Mouse (Mus musculus): ENCODE measurements around the gene Cckar. TPM values are rescaled to one million over a fixed set of nuclear protein-coding genes. Genes with fewer than 3 reads are reported as not detected.
A peak's percentile ranks its signal among the peaks of the same experiment; 100 is the strongest.

Gene Cckar
- polyA plus RNA-seq (2014; fragmentation: Nextera tagmentation; extraction: Ambion mirVana), result 0.42 and 1.1 TPM in 2 replicates

GRCm38 (mm10) chr5:53707235-53708177 is at the start of gene Cckar:
Cckar (minus strand) TSS chr5:53707705.
- 27% methylated on average over 11 of the region's 11 CpGs for WGBS
- Histone ChIP-seq H3K9me3 (ENCODE audit: control insufficient read depth, low read length) (no peaks in the 10 kb centered on the region), H3K27ac (ENCODE audit: low read depth, low read length) (no peak within 1 kb of the TSS), H3K4me1 (ENCODE audit: control insufficient read depth, insufficient read depth, low read length) (no peaks in the 10 kb centered on the region), H3K4me3 (ENCODE audit: low read depth, low read length) (no peak within 1 kb of the TSS), H3K9ac (replicated peaks; ENCODE audit: low read depth, low read length) (no peak within 1 kb of the TSS), H3K4me2 (ENCODE audit: low read depth, low read length) (0 out of 2 replicates have a peak within 1 kb of the TSS, but pooled peaks have one; percentile 14), H3K36me3 (ENCODE audit: control insufficient read depth, insufficient read depth, low read length) (no peaks in the 10 kb centered on the region), H3K27me3 (ENCODE audit: control insufficient read depth, insufficient read depth, low read length) (no peaks in the 10 kb centered on the region)
- peak; percentile 84 for ATAC-seq (ENCODE audit: low read depth)

GRCm38 (mm10) chr5:53744061-53744460 is 36.6 kb upstream of the Cckar start:
- no peaks in the 10 kb centered on the region for H3K4me1 ChIP-seq (ENCODE audit: control insufficient read depth, insufficient read depth, low read length)
- H3K36me3 ChIP-seq (ENCODE audit: control insufficient read depth, insufficient read depth, low read length), result no peaks in the 10 kb centered on the region
- no peak overlapping the region for H3K27ac ChIP-seq (ENCODE audit: low read depth, low read length)
- no peak overlapping the region for H3K4me3 ChIP-seq (ENCODE audit: low read depth, low read length)
- H3K9me3 ChIP-seq (ENCODE audit: control insufficient read depth, low read length), result no peaks in the 10 kb centered on the region
- H3K9ac ChIP-seq (replicated peaks; ENCODE audit: low read depth, low read length), result no peak overlapping the region
- no peak overlapping the region for H3K4me2 ChIP-seq (ENCODE audit: low read depth, low read length)
- 74% methylated on average over 2 of the region's 2 CpGs for WGBS
- ATAC-seq (ENCODE audit: low read depth), result no peak
- no peaks in the 10 kb centered on the region for H3K27me3 ChIP-seq (ENCODE audit: control insufficient read depth, insufficient read depth, low read length)

- Histone ChIP-seq H3K27me3 (ENCODE audit: control insufficient read depth, insufficient read depth, low read length) (no peaks in the 10 kb centered on the region), H3K36me3 (ENCODE audit: control insufficient read depth, insufficient read depth, low read length) (no peaks in the 10 kb centered on the region), H3K9me3 (ENCODE audit: control insufficient read depth, low read length) (no peaks in the 10 kb centered on the region), H3K4me2 (ENCODE audit: low read depth, low read length) (no peak overlapping the region), H3K4me3 (ENCODE audit: low read depth, low read length) (no peak overlapping the region), H3K27ac (ENCODE audit: low read depth, low read length) (no peak overlapping the region), H3K9ac (replicated peaks; ENCODE audit: low read depth, low read length) (no peak overlapping the region), H3K4me1 (ENCODE audit: control insufficient read depth, insufficient read depth, low read length) (no peaks in the 10 kb centered on the region)
- 73% methylated on average over 10 of the region's 10 CpGs for WGBS
- ATAC-seq (ENCODE audit: low read depth), result no peak
Observed at GRCm38 (mm10) chr5:53732933-53733332, 25.4 kb upstream of the Cckar start.

- WGBS, result 82% methylated on average over 3 of the region's 3 CpGs
- no peak for ATAC-seq (ENCODE audit: low read depth)
Observed at GRCm38 (mm10) chr5:53727606-53728005, 20.1 kb upstream of the Cckar start.

GRCm38 (mm10) chr5:53726011-53726410 is 18.5 kb upstream of the Cckar start:
- Histone ChIP-seq H3K27me3 (ENCODE audit: control insufficient read depth, insufficient read depth, low read length) (no peaks in the 10 kb centered on the region), H3K4me1 (ENCODE audit: control insufficient read depth, insufficient read depth, low read length) (no peaks in the 10 kb centered on the region), H3K4me2 (ENCODE audit: low read depth, low read length) (no peak overlapping the region), H3K9me3 (ENCODE audit: control insufficient read depth, low read length) (no peaks in the 10 kb centered on the region), H3K36me3 (ENCODE audit: control insufficient read depth, insufficient read depth, low read length) (no peaks in the 10 kb centered on the region), H3K27ac (ENCODE audit: low read depth, low read length) (no peak overlapping the region), H3K4me3 (ENCODE audit: low read depth, low read length) (no peak overlapping the region), H3K9ac (replicated peaks; ENCODE audit: low read depth, low read length) (no peak overlapping the region)
- 90% methylated on average over 5 of the region's 5 CpGs for WGBS
- no peak for ATAC-seq (ENCODE audit: low read depth)

More at GRCm38 (mm10) chr5:53727606-53728005, 20.1 kb upstream of the Cckar start:
- H3K27ac ChIP-seq (ENCODE audit: low read depth, low read length), result no peak overlapping the region
- H3K4me3 ChIP-seq (ENCODE audit: low read depth, low read length), result no peak overlapping the region
- no peak overlapping the region for H3K4me2 ChIP-seq (ENCODE audit: low read depth, low read length)
- H3K9me3 ChIP-seq (ENCODE audit: control insufficient read depth, low read length), result no peaks in the 10 kb centered on the region
- H3K9ac ChIP-seq (replicated peaks; ENCODE audit: low read depth, low read length), result no peak overlapping the region
- no peaks in the 10 kb centered on the region for H3K36me3 ChIP-seq (ENCODE audit: control insufficient read depth, insufficient read depth, low read length)
- H3K27me3 ChIP-seq (ENCODE audit: control insufficient read depth, insufficient read depth, low read length), result no peaks in the 10 kb centered on the region
- H3K4me1 ChIP-seq (ENCODE audit: control insufficient read depth, insufficient read depth, low read length), result no peaks in the 10 kb centered on the region

GRCm38 (mm10) chr5:53716462-53716861 is 9.0 kb upstream of the Cckar start:
- no peak for ATAC-seq (ENCODE audit: low read depth)
- Histone ChIP-seq H3K27ac (ENCODE audit: low read depth, low read length) (no peak overlapping the region), H3K27me3 (ENCODE audit: control insufficient read depth, insufficient read depth, low read length) (no peaks in the 10 kb centered on the region), H3K36me3 (ENCODE audit: control insufficient read depth, insufficient read depth, low read length) (no peaks in the 10 kb centered on the region), H3K9me3 (ENCODE audit: control insufficient read depth, low read length) (no peaks in the 10 kb centered on the region), H3K9ac (replicated peaks; ENCODE audit: low read depth, low read length) (no peak overlapping the region), H3K4me1 (ENCODE audit: control insufficient read depth, insufficient read depth, low read length) (no peaks in the 10 kb centered on the region), H3K4me2 (ENCODE audit: low read depth, low read length) (no peak overlapping the region), H3K4me3 (ENCODE audit: low read depth, low read length) (no peak overlapping the region)
- WGBS, result 68% methylated on average over 5 of the region's 5 CpGs

GRCm38 (mm10) chr5:53711277-53711676 is 3.8 kb upstream of the Cckar start:
- WGBS, result 48% methylated on average over 9 of the region's 9 CpGs

GRCm38 (mm10) chr5:53708191-53708590 is 686 bp upstream of the Cckar start:
- ATAC-seq (ENCODE audit: low read depth), result peak; percentile 23; the same call in 1 of the 2 replicates
- 24% methylated on average over 4 of the region's 4 CpGs for WGBS
- Histone ChIP-seq H3K4me3 (ENCODE audit: low read depth, low read length) (no peak overlapping the region), H3K4me1 (ENCODE audit: control insufficient read depth, insufficient read depth, low read length) (no peaks in the 10 kb centered on the region), H3K27me3 (ENCODE audit: control insufficient read depth, insufficient read depth, low read length) (no peaks in the 10 kb centered on the region), H3K4me2 (ENCODE audit: low read depth, low read length) (no peak overlapping the region), H3K9me3 (ENCODE audit: control insufficient read depth, low read length) (no peaks in the 10 kb centered on the region), H3K36me3 (ENCODE audit: control insufficient read depth, insufficient read depth, low read length) (no peaks in the 10 kb centered on the region), H3K9ac (replicated peaks; ENCODE audit: low read depth, low read length) (no peak overlapping the region), H3K27ac (ENCODE audit: low read depth, low read length) (no peak overlapping the region)

More at GRCm38 (mm10) chr5:53711277-53711676, 3.8 kb upstream of the Cckar start:
- Histone ChIP-seq H3K4me2 (ENCODE audit: low read depth, low read length) (no peak overlapping the region), H3K27ac (ENCODE audit: low read depth, low read length) (no peak overlapping the region), H3K36me3 (ENCODE audit: control insufficient read depth, insufficient read depth, low read length) (no peaks in the 10 kb centered on the region), H3K4me1 (ENCODE audit: control insufficient read depth, insufficient read depth, low read length) (no peaks in the 10 kb centered on the region), H3K9ac (replicated peaks; ENCODE audit: low read depth, low read length) (no peak overlapping the region), H3K27me3 (ENCODE audit: control insufficient read depth, insufficient read depth, low read length) (no peaks in the 10 kb centered on the region), H3K4me3 (ENCODE audit: low read depth, low read length) (no peak overlapping the region), H3K9me3 (ENCODE audit: control insufficient read depth, low read length) (no peaks in the 10 kb centered on the region)
- no peak for ATAC-seq (ENCODE audit: low read depth)

- no peaks in the 10 kb centered on the region for H3K27me3 ChIP-seq (ENCODE audit: control insufficient read depth, insufficient read depth, low read length)
- no peak for ATAC-seq (ENCODE audit: low read depth)
- H3K4me3 ChIP-seq (ENCODE audit: low read depth, low read length), result no peak overlapping the region
- H3K27ac ChIP-seq (ENCODE audit: low read depth, low read length), result no peak overlapping the region
- no peaks in the 10 kb centered on the region for H3K36me3 ChIP-seq (ENCODE audit: control insufficient read depth, insufficient read depth, low read length)
- no peaks in the 10 kb centered on the region for H3K9me3 ChIP-seq (ENCODE audit: control insufficient read depth, low read length)
- H3K4me1 ChIP-seq (ENCODE audit: control insufficient read depth, insufficient read depth, low read length), result no peaks in the 10 kb centered on the region
- no peak overlapping the region for H3K4me2 ChIP-seq (ENCODE audit: low read depth, low read length)
- H3K9ac ChIP-seq (replicated peaks; ENCODE audit: low read depth, low read length), result no peak overlapping the region
- WGBS, result 79% methylated on average over 14 of the region's 14 CpGs
Observed at GRCm38 (mm10) chr5:53702686-53703085, 4.8 kb downstream of the Cckar start.
